Mouse (Mus musculus): ENCODE measurements around the gene Mob3c.

The Mob3c gene

DNA sequence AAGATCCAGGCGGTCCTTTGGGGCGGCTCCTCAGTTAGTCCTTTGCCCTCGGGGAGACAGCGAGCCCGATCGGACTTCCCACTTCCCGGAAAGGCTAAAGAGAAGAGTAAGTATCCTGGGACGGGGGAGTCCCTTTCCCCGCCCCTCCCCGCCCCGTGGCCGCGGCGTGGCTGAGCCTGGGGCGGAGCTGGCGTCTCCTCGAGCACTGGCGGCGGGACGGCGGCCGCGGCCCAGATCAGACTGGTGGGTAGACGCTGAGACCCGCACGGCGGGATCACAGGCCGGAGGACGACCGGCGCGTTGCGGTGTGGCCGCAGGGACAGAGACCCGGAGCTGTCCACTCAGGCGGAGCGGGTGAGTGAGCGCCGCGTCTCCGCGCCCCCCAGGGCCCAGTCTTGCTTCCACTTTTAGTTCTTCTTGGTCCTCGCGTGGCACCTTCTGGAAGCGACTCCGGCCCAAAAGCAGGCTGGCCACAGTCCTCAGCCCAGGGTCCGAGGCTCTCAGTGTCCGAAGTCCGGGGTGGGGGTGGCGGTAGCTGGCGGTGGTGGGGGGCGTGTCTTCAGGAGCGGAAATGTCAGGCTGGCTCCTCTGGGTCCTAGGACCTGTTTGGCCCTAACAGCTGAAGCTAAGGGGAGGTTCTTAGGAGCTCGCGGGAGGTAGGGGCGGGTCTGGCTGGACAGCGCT, at the start of gene Mob3c:
TSS of gene Mob3c (plus strand) at position 205 of the 684 bp plus-strand sequence.
- in situ Hi-C loops (cut with MboI, MseI): loop anchor here in 1 of 2 experiments (5.0 kb wide), 1 partner anchor 91 kb away; the partner anchor contains the start of gene Efcab14

- in situ Hi-C loops (cut with MboI, MseI): no loop called here
These were observed 47.6 kb upstream of the Mob3c start for GRCm38 (mm10) chr4:115780269-115780668.

DNA sequence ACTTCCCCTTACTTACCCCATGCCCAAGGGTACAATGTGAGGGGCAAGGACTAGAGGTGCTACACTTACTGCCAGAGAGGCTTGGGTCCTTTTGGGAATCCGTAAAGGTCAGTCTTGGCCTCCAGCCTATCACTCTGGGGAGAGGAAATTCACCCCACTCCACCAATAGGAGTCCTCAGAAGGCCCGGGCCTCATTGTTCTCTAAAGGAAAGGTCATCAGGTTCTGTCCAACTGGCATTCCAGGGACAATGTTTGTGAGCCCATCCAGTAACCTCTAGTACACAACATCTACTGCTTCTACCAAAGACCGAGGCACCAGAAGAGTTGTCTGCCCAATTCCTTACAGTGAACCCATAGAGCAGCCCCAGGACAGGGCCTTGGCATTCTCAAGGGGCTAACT, 47.0 kb upstream of the Mob3c start, which contains the start of gene Tex38:
TSS of gene Tex38 (minus strand) at position 101 of the 400 bp plus-strand sequence.
- in situ Hi-C loops (cut with MboI, MseI): no loop called here

- in situ Hi-C loops (cut with MboI, MseI): no loop called here
These were observed 45.7 kb upstream of the Mob3c start for GRCm38 (mm10) chr4:115782026-115782805.

DNA sequence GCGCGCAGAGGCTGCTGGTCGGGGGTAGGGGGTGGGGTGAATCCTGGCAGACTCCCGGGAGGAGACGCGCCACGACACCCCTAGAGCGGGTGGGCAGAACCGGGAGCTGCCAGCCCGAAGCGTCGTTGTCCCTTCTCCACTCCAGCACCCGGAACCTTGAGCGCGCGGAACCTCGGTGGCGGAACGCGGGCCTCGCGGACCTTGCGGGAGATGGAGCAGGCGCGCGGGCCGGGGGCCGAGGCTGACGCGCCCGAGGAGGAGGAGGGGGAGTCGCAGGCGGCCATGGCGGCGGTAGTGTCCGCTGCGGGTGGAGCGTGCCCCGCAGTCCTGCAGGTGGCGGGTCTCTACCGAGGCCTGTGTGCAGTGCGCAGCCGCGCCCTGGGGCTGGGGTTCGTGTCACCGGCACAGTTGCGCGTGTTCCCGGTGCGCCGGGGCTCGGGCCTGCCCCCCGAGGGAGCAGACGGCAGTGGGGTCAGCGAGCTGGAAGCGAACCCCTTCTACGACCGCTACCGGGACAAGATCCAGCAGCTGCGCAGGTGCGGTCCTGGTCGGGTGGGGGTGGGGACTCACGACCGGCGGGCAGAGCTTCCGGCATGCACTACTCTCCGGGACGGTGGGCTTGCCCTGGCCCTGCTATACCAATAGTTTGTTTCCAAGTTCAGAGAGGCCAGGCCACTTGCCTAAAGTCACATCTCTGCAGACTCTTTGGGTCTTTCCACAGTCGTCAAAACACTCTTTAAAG, 43.0 kb upstream of the Mob3c start, which contains the start of gene Atpaf1:
TSS of gene Atpaf1 (plus strand) at position 44 of the 742 bp plus-strand sequence.
- in situ Hi-C loops (cut with MboI, MseI): loop anchor here in 1 of 2 experiments (5.0 kb wide), 1 partner anchor 47 kb away; no protein-coding TSS in a partner anchor

DNA sequence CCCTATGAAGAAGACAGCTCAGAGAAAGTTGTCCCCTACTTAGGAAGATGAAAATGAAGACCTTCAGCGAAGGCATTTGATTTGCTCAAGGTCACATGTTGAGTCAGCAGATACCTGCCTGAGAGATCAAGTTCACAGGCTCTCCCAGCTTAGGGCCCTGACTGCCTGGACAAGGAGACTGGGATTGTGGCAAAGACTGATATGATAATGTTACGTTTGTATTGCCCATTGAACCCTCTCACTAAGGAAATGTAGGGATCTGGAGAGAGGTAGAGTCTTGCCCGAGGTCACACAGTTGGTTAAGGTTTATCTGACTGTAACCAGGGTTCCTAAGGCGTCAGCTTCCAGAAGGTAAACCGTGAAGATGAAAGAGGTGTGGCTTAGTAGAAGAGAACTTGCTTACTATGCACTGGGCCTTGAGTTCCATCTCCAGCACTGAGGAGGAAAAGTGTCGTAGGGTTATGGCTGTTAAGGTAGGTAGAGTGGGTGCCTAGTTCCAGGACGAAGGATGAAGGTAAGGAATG, 42.3 kb upstream of the Mob3c start:
- in situ Hi-C loops (cut with MboI, MseI): loop anchor here in 1 of 2 experiments (5.0 kb wide), 1 partner anchor 47 kb away; no protein-coding TSS in a partner anchor

- in situ Hi-C loops (cut with MboI, MseI): no loop called here
These were observed 37.0 kb upstream of the Mob3c start for GRCm38 (mm10) chr4:115790864-115791263.

DNA sequence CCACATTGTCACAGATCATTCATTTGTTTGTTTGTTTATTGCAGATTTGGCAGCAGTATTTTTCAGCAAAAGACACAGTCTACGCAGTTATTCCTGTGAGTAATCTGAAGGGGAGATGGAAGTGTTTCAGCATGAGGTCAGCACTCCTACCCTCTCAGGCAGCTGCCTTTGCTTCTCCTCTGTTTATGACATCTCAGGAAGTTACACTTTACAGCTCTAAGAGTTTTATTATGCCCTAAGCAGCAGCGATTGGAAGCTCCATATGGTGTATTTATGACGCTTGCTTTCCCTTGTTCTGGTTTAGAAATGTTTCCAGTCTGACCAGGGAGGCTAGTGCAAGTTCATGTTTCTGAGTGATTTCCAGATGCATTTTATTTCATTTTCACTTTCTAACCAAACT, 32.5 kb upstream of the Mob3c start:
- in situ Hi-C loops (cut with MboI, MseI): no loop called here

- in situ Hi-C loops (cut with MboI, MseI): no loop called here
These were observed 27.9 kb upstream of the Mob3c start for GRCm38 (mm10) chr4:115799981-115800380.

DNA sequence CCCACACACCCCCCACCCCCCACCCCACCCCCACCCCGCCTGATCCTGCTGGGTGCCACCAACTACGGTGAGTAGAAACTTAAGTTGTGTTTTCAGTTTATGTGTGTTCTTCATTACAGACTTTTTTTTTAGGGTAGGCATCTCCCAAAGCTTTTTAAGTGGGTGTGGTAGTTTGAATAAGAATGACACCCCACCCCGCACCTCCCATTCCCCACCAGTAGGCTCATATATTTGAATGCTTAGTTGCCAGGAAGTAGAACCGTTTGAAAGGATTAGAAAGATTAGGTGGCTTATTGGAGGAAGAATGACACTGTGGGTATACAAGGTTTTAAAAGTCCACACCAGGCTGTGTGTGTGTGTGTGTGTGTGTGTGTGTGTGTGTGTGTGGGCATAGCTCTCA, 15.6 kb upstream of the Mob3c start:
- in situ Hi-C loops (cut with MboI, MseI): no loop called here

DNA sequence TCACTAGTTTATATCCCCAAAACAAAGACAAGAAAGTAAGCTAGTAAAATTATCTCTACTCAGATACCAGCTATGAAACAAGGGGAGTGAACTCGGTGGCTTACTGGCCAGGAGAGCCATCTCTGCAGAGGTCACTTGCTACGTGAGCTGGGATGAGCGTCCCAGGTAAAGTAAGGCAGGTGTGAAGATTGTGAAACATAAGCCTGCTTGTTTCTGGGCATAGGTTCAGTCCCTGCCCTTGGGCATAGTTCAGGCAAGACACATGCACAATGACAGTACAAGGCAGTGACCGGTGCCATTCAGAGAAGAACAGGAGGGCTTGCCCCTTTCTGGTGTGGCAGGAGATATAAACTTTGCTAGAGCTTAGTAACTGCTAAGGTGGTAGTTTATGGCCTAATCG, 12.3 kb upstream of the Mob3c start:
- in situ Hi-C loops (cut with MboI, MseI): no loop called here

GRCm38 (mm10) chr4:115820199-115820598, 7.7 kb upstream of the Mob3c start:
- in situ Hi-C loops (cut with MboI, MseI): loop anchor here in 1 of 2 experiments (5.0 kb wide), 1 partner anchor 83 kb away; the partner anchor contains the start of gene Efcab14

DNA sequence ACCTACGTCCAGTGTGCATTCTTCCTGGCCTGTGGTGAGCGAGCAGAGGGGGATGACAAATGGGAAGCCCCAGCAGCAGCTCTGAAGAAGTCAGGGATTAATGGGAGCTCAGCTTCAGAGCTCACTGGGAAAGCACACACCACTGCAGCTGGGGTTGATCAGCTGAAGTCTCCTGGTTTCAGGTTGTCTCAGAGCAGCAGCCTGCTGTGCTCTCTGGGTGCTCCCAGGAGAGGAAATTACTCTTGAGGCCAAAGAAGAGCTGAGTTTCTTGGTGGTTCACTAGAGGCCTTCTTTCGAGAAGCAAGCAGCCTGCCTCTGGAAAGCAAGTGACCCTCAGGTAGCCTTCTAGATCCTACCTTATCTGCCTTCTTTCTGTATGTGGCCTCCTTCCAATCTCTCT, 6.9 kb upstream of the Mob3c start:
- in situ Hi-C loops (cut with MboI, MseI): loop anchor here in 1 of 2 experiments (5.0 kb wide), 1 partner anchor 84 kb away; the partner anchor contains the start of gene Efcab14

- in situ Hi-C loops (cut with MboI, MseI): loop anchor here in 1 of 2 experiments (5.0 kb wide), 1 partner anchor 84 kb away; the partner anchor contains the start of gene Efcab14
These were observed 6.5 kb upstream of the Mob3c start for GRCm38 (mm10) chr4:115821431-115821830.

GRCm38 (mm10) chr4:115821928-115822327, 6.0 kb upstream of the Mob3c start:
- in situ Hi-C loops (cut with MboI, MseI): loop anchor here in 1 of 2 experiments (5.0 kb wide), 1 partner anchor 85 kb away; the partner anchor contains the start of gene Efcab14

- in situ Hi-C loops (cut with MboI, MseI): loop anchor here in 1 of 2 experiments (5.0 kb wide), 1 partner anchor 87 kb away; the partner anchor contains the start of gene Efcab14
These were observed 3.7 kb upstream of the Mob3c start for GRCm38 (mm10) chr4:115824178-115824577.

DNA sequence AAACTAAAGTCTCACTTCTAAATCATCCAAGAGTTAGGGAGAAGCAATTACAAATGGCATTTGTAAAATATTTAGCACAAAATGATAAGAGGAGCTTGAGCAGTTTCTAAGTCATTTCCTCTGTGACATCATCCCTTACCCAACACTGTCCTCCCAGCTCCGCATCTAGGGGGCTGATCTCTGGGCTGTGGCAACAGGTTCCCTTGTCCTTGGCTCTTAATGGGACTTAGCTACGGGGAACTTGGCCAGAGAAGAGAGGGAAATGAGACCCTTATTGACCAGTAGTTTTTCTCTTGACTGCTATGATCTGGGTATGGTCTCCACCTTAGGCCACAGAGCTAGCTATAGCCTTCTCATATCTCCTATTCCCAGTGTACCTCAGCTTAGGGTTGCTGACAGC, 2.6 kb upstream of the Mob3c start:
- in situ Hi-C loops (cut with MboI, MseI): loop anchor here in 1 of 2 experiments (5.0 kb wide), 1 partner anchor 88 kb away; the partner anchor contains the start of gene Efcab14

GRCm38 (mm10) chr4:115827066-115827465, 826 bp upstream of the Mob3c start:
- in situ Hi-C loops (cut with MboI, MseI): loop anchor here in 1 of 2 experiments (5.0 kb wide), 1 partner anchor 90 kb away; the partner anchor contains the start of gene Efcab14

GRCm38 (mm10) chr4:115827535-115827887, 381 bp upstream of the Mob3c start:
- in situ Hi-C loops (cut with MboI, MseI): loop anchor here in 1 of 2 experiments (5.0 kb wide), 1 partner anchor 90 kb away; the partner anchor contains the start of gene Efcab14

GRCm38 (mm10) chr4:115828572-115828902, 645 bp downstream of the Mob3c start:
- in situ Hi-C loops (cut with MboI, MseI): loop anchor here in 1 of 2 experiments (5.0 kb wide), 1 partner anchor 91 kb away; the partner anchor contains the start of gene Efcab14

- in situ Hi-C loops (cut with MboI, MseI): loop anchor here in 1 of 2 experiments (5.0 kb wide), 1 partner anchor 43 kb away; no protein-coding TSS in a partner anchor
These were observed 2.6 kb downstream of the Mob3c start for GRCm38 (mm10) chr4:115830491-115830890.
